Mouse (Mus musculus): ENCODE measurements around the gene Elmsan1. TPM values are rescaled to one million over a fixed set of nuclear protein-coding genes. Genes with fewer than 3 reads are reported as not detected.

Elmsan1 gene
- total RNA-seq, 2 experiments from 2014 or later: 26.9 to 31.3 TPM

GRCm38 (mm10) chr12:84217111-84217507 is 1.6 kb downstream of the Elmsan1 start:
- DNase-seq (ENCODE audit: low spot score in 2 of 2): no peak

GRCm38 (mm10) chr12:84215758-84216440 is 2.8 kb downstream of the Elmsan1 start:
- DNase-seq (ENCODE audit: low spot score in 2 of 2): no peak

- no peak for DNase-seq (ENCODE audit: low spot score in 2 of 2)
Measured at GRCm38 (mm10) chr12:84214495-84215175, 4.0 kb downstream of the Elmsan1 start.

GRCm38 (mm10) chr12:84212297-84212696 is 6.4 kb downstream of the Elmsan1 start:
- DNase-seq (ENCODE audit: low spot score in 2 of 2): no peak

- no peak for DNase-seq (ENCODE audit: low spot score in 2 of 2)
Measured at GRCm38 (mm10) chr12:84211021-84211538, 7.6 kb downstream of the Elmsan1 start.

GRCm38 (mm10) chr12:84210288-84210687 is 8.4 kb downstream of the Elmsan1 start:
- DNase-seq (ENCODE audit: low spot score in 2 of 2): no peak

- no peak for DNase-seq (ENCODE audit: low spot score in 2 of 2)
Measured at GRCm38 (mm10) chr12:84209093-84209492, 9.6 kb downstream of the Elmsan1 start.

- no peak for DNase-seq (ENCODE audit: low spot score in 2 of 2)
Measured at GRCm38 (mm10) chr12:84207209-84207817, 11.4 kb downstream of the Elmsan1 start.

GRCm38 (mm10) chr12:84206525-84206924 is 12.2 kb downstream of the Elmsan1 start:
- no peak for DNase-seq (ENCODE audit: low spot score in 2 of 2)

GRCm38 (mm10) chr12:84205659-84206185 is 13.0 kb downstream of the Elmsan1 start:
- no peak for DNase-seq (ENCODE audit: low spot score in 2 of 2)

- no peak for DNase-seq (ENCODE audit: low spot score in 2 of 2)
Measured at GRCm38 (mm10) chr12:84204662-84205061, 14.0 kb downstream of the Elmsan1 start.

GRCm38 (mm10) chr12:84203778-84204216 is 14.9 kb downstream of the Elmsan1 start:
- no peak for DNase-seq (ENCODE audit: low spot score in 2 of 2)

- DNase-seq (ENCODE audit: low spot score in 2 of 2): no peak
Measured at GRCm38 (mm10) chr12:84203170-84203777, 15.4 kb downstream of the Elmsan1 start.

GRCm38 (mm10) chr12:84202561-84202960 is 16.1 kb downstream of the Elmsan1 start:
- DNase-seq (ENCODE audit: low spot score in 2 of 2): no peak

- DNase-seq (ENCODE audit: low spot score in 2 of 2): no peak
Measured at GRCm38 (mm10) chr12:84201686-84202484, 16.8 kb downstream of the Elmsan1 start.

- no peak for DNase-seq (ENCODE audit: low spot score in 2 of 2)
Measured at GRCm38 (mm10) chr12:84201222-84201621, 17.5 kb downstream of the Elmsan1 start.

- DNase-seq (ENCODE audit: low spot score in 2 of 2): no peak
Measured at GRCm38 (mm10) chr12:84198880-84199279, 19.8 kb downstream of the Elmsan1 start.

- no peak for DNase-seq (ENCODE audit: low spot score in 2 of 2)
Measured at GRCm38 (mm10) chr12:84198076-84198679, 20.5 kb downstream of the Elmsan1 start.

GRCm38 (mm10) chr12:84195195-84195594 is 23.5 kb downstream of the Elmsan1 start:
- DNase-seq (ENCODE audit: low spot score in 2 of 2): no peak
